Mouse (Mus musculus): ENCODE data around the gene Mycl. TPM values are rescaled to one million over a fixed set of nuclear protein-coding genes. Genes with fewer than 3 reads are reported as not detected.
"Not testable (repeated sequence)": the region's sequence is repeated elsewhere in the genome, so short reads cannot be mapped to it uniquely, and the experiment has no call there.

Gene Mycl
- polyA plus RNA-seq, 1 experiment from 2014 or later, result 112 TPM

DNA sequence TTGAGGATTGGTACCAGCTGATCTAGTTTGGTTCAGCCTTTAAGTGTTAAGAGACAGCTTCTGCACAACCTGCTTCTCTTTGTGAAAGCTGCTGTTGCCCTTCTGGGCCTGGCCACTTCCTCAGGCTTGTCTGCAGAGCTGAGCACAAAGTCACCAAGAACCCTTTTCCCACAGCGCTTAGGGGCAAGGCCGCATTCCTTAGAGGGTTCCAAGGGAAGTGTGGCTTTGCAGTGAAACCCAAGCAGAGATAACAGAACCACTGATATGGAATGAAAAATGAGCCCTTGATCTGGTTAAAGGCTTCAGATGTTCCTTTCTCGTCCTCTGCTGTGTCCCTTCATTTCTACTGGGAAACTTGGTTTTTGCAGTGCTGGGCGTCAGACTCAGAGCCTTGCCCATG lies 8.0 kb upstream of the Mycl start:
- Histone ChIP-seq H3K4me1 (ENCODE audit: control insufficient read depth, insufficient read depth, low read length) (peaks cover 7% of the 10 kb centered on the region; the same call in 1 of the 2 replicates), H3K4me3 (replicated peaks; ENCODE audit: low read depth, low read length) (no peak overlapping the region), H3K27me3 (ENCODE audit: control insufficient read depth, insufficient read depth, low read length) (no peaks in the 10 kb centered on the region), H3K4me2 (ENCODE audit: low read length) (no peak overlapping the region), H3K27ac (replicated peaks; ENCODE audit: low read depth, low read length) (no peak overlapping the region), H3K9me3 (ENCODE audit: control insufficient read depth, low read length) (no peaks in the 10 kb centered on the region), H3K9ac (replicated peaks; ENCODE audit: low read length) (no peak overlapping the region), H3K36me3 (ENCODE audit: control insufficient read depth, insufficient read depth, low read length) (no peaks in the 10 kb centered on the region)
- ATAC-seq (ENCODE audit: low FRiP score, low TSS enrichment), result no peak
- DNase-seq, result no peak
- WGBS, result 90% methylated on average over 4 of the region's 4 CpGs

DNA sequence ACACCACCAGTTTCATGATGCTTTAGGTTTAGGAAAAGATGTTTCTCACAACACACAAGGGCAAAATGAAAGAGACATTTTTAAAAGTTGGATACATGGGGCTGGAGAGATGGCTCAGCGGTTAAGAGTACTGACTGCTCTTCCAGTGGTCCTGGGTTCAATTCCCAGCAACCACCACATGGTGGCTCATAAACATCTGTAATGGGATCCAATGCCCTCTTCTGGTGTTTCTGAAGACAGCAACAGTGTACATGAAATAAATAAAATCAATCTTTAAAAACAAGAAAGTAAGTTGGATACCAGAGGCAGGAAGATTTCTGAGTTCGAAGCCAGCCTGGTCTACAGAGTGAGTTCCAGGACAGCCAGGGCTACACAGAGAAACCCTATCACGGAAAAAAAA lies 7.4 kb upstream of the Mycl start:
- H3K4me1 ChIP-seq (ENCODE audit: control insufficient read depth, insufficient read depth, low read length); H3K4me3 ChIP-seq (replicated peaks; ENCODE audit: low read depth, low read length); ATAC-seq (ENCODE audit: low FRiP score, low TSS enrichment); H3K4me2 ChIP-seq (ENCODE audit: low read length); H3K9me3 ChIP-seq (ENCODE audit: control insufficient read depth, low read length); H3K36me3 ChIP-seq (ENCODE audit: control insufficient read depth, insufficient read depth, low read length); H3K27ac ChIP-seq (replicated peaks; ENCODE audit: low read depth, low read length); H3K9ac ChIP-seq (replicated peaks; ENCODE audit: low read length); H3K27me3 ChIP-seq (ENCODE audit: control insufficient read depth, insufficient read depth, low read length): not testable (repeated sequence)
- DNase-seq, result peak; percentile 46
- 57% methylated on average over 3 of the region's 3 CpGs for WGBS

- Histone ChIP-seq H3K27me3 (ENCODE audit: control insufficient read depth, insufficient read depth, low read length) (no peaks in the 10 kb centered on the region), H3K36me3 (ENCODE audit: control insufficient read depth, insufficient read depth, low read length) (no peaks in the 10 kb centered on the region), H3K9me3 (ENCODE audit: control insufficient read depth, low read length) (no peaks in the 10 kb centered on the region), H3K9ac (replicated peaks; ENCODE audit: low read length) (no peak overlapping the region), H3K4me3 (replicated peaks; ENCODE audit: low read depth, low read length) (no peak overlapping the region), H3K27ac (replicated peaks; ENCODE audit: low read depth, low read length) (no peak overlapping the region), H3K4me1 (ENCODE audit: control insufficient read depth, insufficient read depth, low read length) (peaks cover 3% of the 10 kb centered on the region; the same call in 1 of the 2 replicates), H3K4me2 (ENCODE audit: low read length) (no peak overlapping the region)
- ATAC-seq (ENCODE audit: low FRiP score, low TSS enrichment), result no peak
- 77% methylated on average over 1 of the region's 1 CpGs for WGBS
- DNase-seq, result no peak
Measured at GRCm38 (mm10) chr4:122991177-122991576, 4.3 kb upstream of the Mycl start.

DNA sequence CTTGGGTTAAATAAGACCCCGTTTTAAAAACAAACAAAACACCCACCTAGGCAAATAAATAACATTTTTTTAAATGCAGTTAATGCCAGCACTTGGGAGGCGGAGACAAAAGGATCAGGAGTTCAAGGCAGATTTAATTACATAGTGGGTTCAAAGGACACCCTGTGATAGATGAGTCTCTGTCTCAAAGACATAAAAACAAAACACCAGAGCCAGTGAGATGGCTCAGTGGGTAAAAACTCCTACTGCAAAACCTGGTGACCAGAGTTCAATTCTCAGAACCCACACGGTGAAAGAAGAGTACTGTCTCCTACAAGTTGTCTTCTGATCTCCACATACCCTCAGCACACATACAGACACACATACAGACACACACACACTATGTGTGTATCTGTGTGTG lies 3.2 kb upstream of the Mycl start:
- WGBS, result 79% methylated on average over 3 of the region's 3 CpGs
- no peak for DNase-seq

DNA sequence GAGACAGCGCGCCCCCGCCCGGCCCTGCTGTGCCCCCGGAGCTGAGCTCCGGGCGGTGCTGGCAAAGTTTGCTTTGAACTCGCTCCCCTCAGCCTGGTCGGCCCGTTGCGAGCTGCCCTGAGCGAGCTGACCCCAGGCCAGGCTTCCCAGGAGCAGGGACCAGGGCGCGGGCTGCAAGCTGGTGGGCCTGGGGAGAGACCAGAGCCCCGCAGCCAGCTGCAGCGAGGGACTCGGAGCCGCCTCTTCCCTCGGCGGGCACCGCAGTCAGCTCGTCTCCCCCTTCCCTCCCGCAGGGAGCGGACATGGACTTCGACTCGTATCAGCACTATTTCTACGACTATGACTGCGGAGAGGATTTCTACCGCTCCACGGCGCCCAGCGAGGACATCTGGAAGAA lies 767 bp downstream of the Mycl start:
- H3K4me1 ChIP-seq (ENCODE audit: control insufficient read depth, insufficient read depth, low read length), result peaks cover 23% of the 10 kb centered on the region
- ATAC-seq (ENCODE audit: low FRiP score, low TSS enrichment) (no peak), DNase-seq (no peak)

More for the DNA sequence above, 3.2 kb upstream of the Mycl start:
- Histone ChIP-seq H3K36me3 (ENCODE audit: control insufficient read depth, insufficient read depth, low read length) (no peaks in the 10 kb centered on the region), H3K4me1 (ENCODE audit: control insufficient read depth, insufficient read depth, low read length) (peaks cover 3% of the 10 kb centered on the region; the same call in 1 of the 2 replicates), H3K9ac (replicated peaks; ENCODE audit: low read length) (no peak overlapping the region), H3K27ac (replicated peaks; ENCODE audit: low read depth, low read length) (no peak overlapping the region), H3K4me2 (ENCODE audit: low read length) (no peak overlapping the region), H3K4me3 (replicated peaks; ENCODE audit: low read depth, low read length) (no peak overlapping the region), H3K27me3 (ENCODE audit: control insufficient read depth, insufficient read depth, low read length) (no peaks in the 10 kb centered on the region), H3K9me3 (ENCODE audit: control insufficient read depth, low read length) (no peaks in the 10 kb centered on the region)
- ATAC-seq (ENCODE audit: low FRiP score, low TSS enrichment), result no peak

GRCm38 (mm10) chr4:122996618-122997381 lies 1.3 kb downstream of the Mycl start:
- Histone ChIP-seq H3K27ac (replicated peaks; ENCODE audit: low read depth, low read length) (peak overlapping the region; percentile 93), H3K4me1 (ENCODE audit: control insufficient read depth, insufficient read depth, low read length) (peaks cover 29% of the 10 kb centered on the region), H3K4me2 (ENCODE audit: low read length) (peak overlapping the region; percentile 85), H3K27me3 (ENCODE audit: control insufficient read depth, insufficient read depth, low read length) (no peaks in the 10 kb centered on the region), H3K4me3 (replicated peaks; ENCODE audit: low read depth, low read length) (peak overlapping the region; percentile 80), H3K9me3 (ENCODE audit: control insufficient read depth, low read length) (no peaks in the 10 kb centered on the region), H3K9ac (replicated peaks; ENCODE audit: low read length) (peak overlapping the region; percentile 94), H3K36me3 (ENCODE audit: control insufficient read depth, insufficient read depth, low read length) (peaks cover 21% of the 10 kb centered on the region)
- under 1% methylated on average over 47 of the region's 47 CpGs for WGBS
- DNase-seq, result peak; percentile 84
- peak; percentile 16; the same call in 1 of the 2 replicates for ATAC-seq (ENCODE audit: low FRiP score, low TSS enrichment)

More for the DNA sequence above, 767 bp downstream of the Mycl start:
- Histone ChIP-seq H3K9me3 (ENCODE audit: control insufficient read depth, low read length) (no peaks in the 10 kb centered on the region), H3K9ac (replicated peaks; ENCODE audit: low read length) (peak overlapping the region; percentile 94), H3K4me3 (replicated peaks; ENCODE audit: low read depth, low read length) (peak overlapping the region; percentile 80), H3K36me3 (ENCODE audit: control insufficient read depth, insufficient read depth, low read length) (peaks cover 15% of the 10 kb centered on the region), H3K4me2 (ENCODE audit: low read length) (peak overlapping the region; percentile 85), H3K27me3 (ENCODE audit: control insufficient read depth, insufficient read depth, low read length) (no peaks in the 10 kb centered on the region), H3K27ac (replicated peaks; ENCODE audit: low read depth, low read length) (peak overlapping the region; percentile 93)
- 0% methylated on average over 32 of the region's 32 CpGs for WGBS

DNA sequence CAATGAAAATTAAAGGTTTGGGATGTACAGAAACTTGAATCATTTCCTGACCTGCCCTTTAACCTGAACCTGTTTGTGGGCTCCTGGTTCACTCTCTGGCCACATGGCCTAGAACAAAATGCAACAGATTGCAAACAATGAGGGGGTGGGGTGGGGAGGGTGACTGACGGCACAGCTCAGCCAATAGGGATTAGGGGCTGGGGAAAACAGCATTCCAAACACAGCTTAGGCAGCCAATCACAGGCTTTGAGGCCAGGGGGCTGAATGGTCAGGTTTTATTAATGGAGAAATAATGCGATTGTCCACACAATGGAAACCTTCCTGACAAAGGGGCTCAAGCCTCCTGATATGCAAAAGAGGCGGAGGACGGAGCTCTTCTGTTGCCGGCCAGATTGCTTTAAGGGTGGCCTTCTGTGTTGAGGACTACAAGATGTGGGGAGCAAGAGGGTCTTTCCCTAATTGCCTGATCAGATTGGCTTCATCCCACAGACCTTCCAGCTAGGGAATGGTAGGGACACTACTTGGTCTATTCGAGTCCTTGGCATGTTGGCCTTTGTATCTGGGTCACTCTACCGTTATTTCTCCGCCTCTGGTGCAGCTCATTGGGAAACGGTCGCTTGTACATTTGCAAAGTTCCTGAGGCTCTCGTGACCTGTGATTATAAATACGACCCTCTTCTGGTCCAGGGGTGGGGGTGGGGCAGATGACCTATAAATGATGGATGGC lies 3.2 kb downstream of the Mycl start:
- Histone ChIP-seq H3K9ac (replicated peaks; ENCODE audit: low read length) (peak overlapping the region; percentile 94), H3K4me1 (ENCODE audit: control insufficient read depth, insufficient read depth, low read length) (peaks cover 31% of the 10 kb centered on the region)
- WGBS, result 3% methylated on average over 12 of the region's 12 CpGs

GRCm38 (mm10) chr4:122999263-122999691 lies 3.8 kb downstream of the Mycl start:
- H3K27ac ChIP-seq (replicated peaks; ENCODE audit: low read depth, low read length), result peak overlapping the region; percentile 93
- WGBS, result 2% methylated on average over 4 of the region's 4 CpGs
- peaks cover 31% of the 10 kb centered on the region for H3K4me1 ChIP-seq (ENCODE audit: control insufficient read depth, insufficient read depth, low read length)

More for the DNA sequence above, 3.2 kb downstream of the Mycl start:
- DNase-seq (peak; percentile 93), ATAC-seq (ENCODE audit: low FRiP score, low TSS enrichment) (peak; percentile 79)
- H3K27ac ChIP-seq (replicated peaks; ENCODE audit: low read depth, low read length), result peak overlapping the region; percentile 93
- H3K9me3 ChIP-seq (ENCODE audit: control insufficient read depth, low read length), result no peaks in the 10 kb centered on the region
- H3K36me3 ChIP-seq (ENCODE audit: control insufficient read depth, insufficient read depth, low read length), result peaks cover 39% of the 10 kb centered on the region
- H3K4me2 ChIP-seq (ENCODE audit: low read length), result peak overlapping the region; percentile 85
- H3K27me3 ChIP-seq (ENCODE audit: control insufficient read depth, insufficient read depth, low read length), result no peaks in the 10 kb centered on the region
- peak overlapping the region; percentile 80 for H3K4me3 ChIP-seq (replicated peaks; ENCODE audit: low read depth, low read length)

More at GRCm38 (mm10) chr4:122999263-122999691, 3.8 kb downstream of the Mycl start:
- peak; percentile 35; the same call in 1 of the 2 replicates for ATAC-seq (ENCODE audit: low FRiP score, low TSS enrichment)
- H3K27me3 ChIP-seq (ENCODE audit: control insufficient read depth, insufficient read depth, low read length), result no peaks in the 10 kb centered on the region
- peak overlapping the region; percentile 80 for H3K4me3 ChIP-seq (replicated peaks; ENCODE audit: low read depth, low read length)
- DNase-seq, result peak; percentile 75
- peak overlapping the region; percentile 94 for H3K9ac ChIP-seq (replicated peaks; ENCODE audit: low read length)
- H3K36me3 ChIP-seq (ENCODE audit: control insufficient read depth, insufficient read depth, low read length), result peaks cover 40% of the 10 kb centered on the region
- H3K4me2 ChIP-seq (ENCODE audit: low read length), result peak overlapping the region; percentile 85
- no peaks in the 10 kb centered on the region for H3K9me3 ChIP-seq (ENCODE audit: control insufficient read depth, low read length)

All from midbrain, embryonic 14.5 days (tissue).